Mouse (Mus musculus): ENCODE measurements around the gene Gm17409.

GRCm38 (mm10) chr2:58481450-58482100 lies 11.7 kb downstream of the Gm17409 start:
- no peak for TF ChIP-seq CTCF (IDR thresholded peaks at IDR 0.05; ENCODE audit: insufficient read depth, low read length)
- TF ChIP-seq POLR2A (IDR thresholded peaks at IDR 0.05; ENCODE audit: borderline replicate concordance, extremely low read depth, low read depth, low read length), result no peak

All from lung, adult 2 months (tissue).